Mouse (Mus musculus) Patski (cell line): ENCODE data around the gene Gse1. TPM values are rescaled to one million over a fixed set of nuclear protein-coding genes. Genes with fewer than 3 reads are reported as not detected.

Experiments used
- ATAC-seq: fragments of 100-300 bp; one replicate; pipeline ENCODE4 v1.8.0; 2021
- CTCF ChIA-PET: fragments of 350-600 bp; sonication (Branson Sonifier 250); formaldehyde crosslinking; loops from one replicate; lab custom pipeline; 2022; ENCODE audit warnings: inconsistent platforms; lab: Charles Lee
- POLR2A ChIA-PET: fragments of 350-600 bp; sonication (Branson Sonifier 250); formaldehyde crosslinking; loops from one replicate; lab custom pipeline; 2022; ENCODE audit warnings: antibody characterized with exemption, inconsistent platforms; lab: Charles Lee
- DNase-seq: peaks from one replicate; pipeline ENCODE4 v3.0.0-alpha.2; 2011; ENCODE audit warnings: low read depth, low spot score
- H3K27me3 ChIP-seq: fragments of 371-371 bp; one replicate; pipeline ENCODE4 v1.5.1; 2021
- CTCF ChIP-seq: fragments of 100-300 bp; IDR thresholded peaks from one replicate; pipeline ENCODE4 v1.5.1; 2021
- in situ Hi-C: fragments of 300-500 bp; cut with MboI; formaldehyde crosslinking; loops from 3 replicates; pipeline ENCODE4 v1.11.1; 2018; ENCODE audit warnings: low pct_unique_long_range_greater_than_20kb, mixed read lengths
- polyA plus RNA-seq: library from polyadenylated mRNA; unstranded; gene quantifications from one replicate; pipeline ENCODE4 v1.2.3, GENCODE M21; 2021

The Gse1 gene
- polyA plus RNA-seq, 1 experiment from 2014 or later = 19.8 TPM

DNA sequence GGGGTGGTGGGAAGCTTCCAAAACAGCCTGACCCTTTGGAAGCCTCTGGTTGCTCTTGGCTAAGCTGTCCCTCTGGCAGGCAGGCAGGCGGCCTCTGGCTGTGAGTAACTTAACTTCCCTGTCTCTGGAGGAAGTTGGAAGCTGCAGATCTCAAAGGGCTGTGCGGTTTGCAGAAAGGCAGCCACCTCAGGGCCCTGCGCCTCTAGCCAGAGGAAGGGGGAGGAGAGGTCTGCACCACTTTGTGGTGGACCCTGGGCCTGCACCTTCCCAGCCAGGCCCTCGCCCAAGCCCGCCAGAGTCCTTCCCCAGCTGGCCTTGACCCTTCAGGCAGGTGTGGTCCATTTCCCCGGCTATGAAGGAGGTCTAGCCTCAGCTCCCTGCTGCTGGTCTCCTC lies 311.1 kb downstream of the Gse1 start:
- in situ Hi-C loops = loop anchor here (5.0 kb wide), 1 partner anchor 33 kb away; no protein-coding TSS in a partner anchor
- CTCF ChIA-PET = interaction anchor here (0.7 to 2.7 kb wide), 3 partner anchors 16 to 24 kb away, joined by 3 to 9 read pairs (median 3); no protein-coding TSS in a partner anchor
- TF ChIP-seq CTCF = no peak
- no peak for DNase-seq
- H3K27me3 ChIP-seq = no peaks in the 10 kb centered on the region
- no peak for ATAC-seq
- POLR2A ChIA-PET = interaction anchor here (0.7 to 1.2 kb wide), 5 partner anchors 24 to 1034 kb away, joined by 3 to 8 read pairs (median 4); no protein-coding TSS in a partner anchor

DNA sequence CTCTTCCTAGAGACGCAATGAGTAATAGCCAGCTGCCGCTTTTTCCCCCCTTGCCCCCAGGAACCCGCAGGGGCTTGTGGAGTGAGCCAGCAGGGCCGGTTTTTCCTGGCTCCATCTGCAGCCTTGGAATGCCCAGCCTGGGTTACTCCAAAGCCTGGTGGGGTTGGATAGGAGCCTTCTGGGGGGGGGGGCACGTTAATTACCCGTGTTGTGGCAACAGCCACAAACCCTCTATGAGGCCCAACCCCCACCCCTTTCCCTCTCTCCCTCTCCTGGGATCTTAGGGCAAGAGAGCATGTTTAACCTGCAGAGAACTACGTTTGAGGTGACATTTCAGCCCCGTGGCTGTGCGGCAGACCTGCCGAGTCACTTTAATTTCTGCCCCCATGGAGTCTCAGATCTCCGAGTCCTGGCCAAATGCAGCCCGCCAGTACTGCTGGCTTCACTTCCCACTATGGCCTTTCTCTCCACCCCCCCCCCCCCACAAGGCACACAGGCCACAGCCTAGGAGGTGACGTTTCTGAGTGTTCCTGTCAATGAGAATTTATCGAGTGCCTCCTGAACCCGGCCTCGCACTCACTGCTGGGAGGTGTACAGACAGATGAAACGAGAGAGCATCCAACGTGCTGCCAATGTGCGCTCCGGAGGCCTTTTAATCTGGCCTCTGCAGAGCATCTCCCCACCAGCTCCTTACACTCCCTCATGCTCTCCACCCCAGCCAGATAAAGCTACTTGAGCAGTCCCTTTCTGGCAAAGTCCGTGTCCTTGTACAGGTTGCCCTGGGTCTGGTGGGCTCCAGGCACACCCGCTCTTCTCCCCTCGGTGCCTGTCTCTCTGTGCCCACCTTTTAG lies 311.7 kb downstream of the Gse1 start:
- no peak for TF ChIP-seq CTCF
- CTCF ChIA-PET = interaction anchor here (1.4 to 2.7 kb wide), 2 partner anchors 17 to 23 kb away, joined by 3 to 9 read pairs; no protein-coding TSS in a partner anchor
- no peaks in the 10 kb centered on the region for H3K27me3 ChIP-seq
- POLR2A ChIA-PET = interaction anchor here (0.7 to 1.2 kb wide), 5 partner anchors 23 to 1034 kb away, joined by 3 to 8 read pairs (median 4); no protein-coding TSS in a partner anchor
- no peak for ATAC-seq
- in situ Hi-C loops = loop anchor here (5.0 kb wide), 1 partner anchor 32 kb away; no protein-coding TSS in a partner anchor
- no peak for DNase-seq

DNA sequence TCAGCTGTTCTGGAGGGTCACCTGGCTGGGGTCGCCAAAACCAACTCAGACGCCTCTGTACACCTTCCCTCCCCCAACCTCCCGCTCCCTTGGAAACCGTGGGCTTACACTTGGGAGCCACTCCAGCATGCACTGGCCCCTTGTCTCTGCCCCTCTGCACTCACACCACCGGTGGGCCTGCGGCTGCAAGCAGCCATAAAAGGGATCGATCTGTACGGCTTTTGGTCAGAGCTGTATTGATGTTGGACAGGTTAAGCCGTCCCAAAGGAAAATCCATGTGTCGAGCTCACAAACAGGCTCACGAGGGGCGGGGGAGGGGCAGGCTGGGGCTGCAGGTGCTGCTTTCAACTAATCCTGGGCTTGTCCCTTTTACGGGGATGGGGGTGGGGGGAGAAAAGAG lies 314.7 kb downstream of the Gse1 start:
- ChIA-PET POLR2A (no interaction called here), CTCF (no interaction called here)
- DNase-seq (no peak), ATAC-seq (no peak)
- H3K27me3 ChIP-seq = no peaks in the 10 kb centered on the region
- TF ChIP-seq CTCF = no peak
- in situ Hi-C loops = no loop called here

DNA sequence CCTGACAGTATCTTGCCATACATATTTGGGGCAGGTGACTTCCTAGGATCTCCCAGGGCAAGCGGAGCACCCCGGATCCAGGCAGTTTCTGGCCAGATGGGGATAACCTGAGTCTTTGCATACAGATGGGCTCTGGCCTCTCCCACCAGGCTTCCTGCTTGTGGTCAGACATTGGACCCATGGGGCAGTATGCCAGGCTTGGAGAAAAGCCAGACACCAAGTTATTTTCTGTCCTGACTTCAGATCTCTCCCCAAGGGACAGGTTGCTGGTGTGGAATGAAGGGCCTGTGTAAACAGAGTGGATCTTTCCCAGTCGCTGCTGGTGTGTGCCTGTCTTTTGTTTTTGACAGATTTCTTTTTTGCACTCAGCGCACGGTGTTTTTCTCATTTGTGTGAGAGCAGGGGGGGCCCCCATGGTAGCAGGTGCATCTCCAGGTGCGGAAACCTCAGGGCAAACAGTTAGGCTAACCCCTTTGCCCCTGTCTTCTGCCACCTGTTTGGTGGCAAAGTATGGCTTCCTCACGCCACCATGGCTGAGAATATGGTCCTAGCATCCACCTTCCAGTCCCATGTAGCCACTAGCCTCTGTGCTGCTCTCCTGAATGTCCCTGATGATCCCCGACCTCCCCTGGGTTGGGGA lies 315.3 kb downstream of the Gse1 start:
- no peaks in the 10 kb centered on the region for H3K27me3 ChIP-seq
- POLR2A ChIA-PET = interaction anchor here (0.7 kb wide), 1 partner anchor 32 kb away, joined by 6 read pairs; no protein-coding TSS in a partner anchor
- in situ Hi-C loops = no loop called here
- no peak for TF ChIP-seq CTCF
- DNase-seq = peak; percentile 86
- ATAC-seq = peak; percentile 3
- CTCF ChIA-PET = no interaction called here

DNA sequence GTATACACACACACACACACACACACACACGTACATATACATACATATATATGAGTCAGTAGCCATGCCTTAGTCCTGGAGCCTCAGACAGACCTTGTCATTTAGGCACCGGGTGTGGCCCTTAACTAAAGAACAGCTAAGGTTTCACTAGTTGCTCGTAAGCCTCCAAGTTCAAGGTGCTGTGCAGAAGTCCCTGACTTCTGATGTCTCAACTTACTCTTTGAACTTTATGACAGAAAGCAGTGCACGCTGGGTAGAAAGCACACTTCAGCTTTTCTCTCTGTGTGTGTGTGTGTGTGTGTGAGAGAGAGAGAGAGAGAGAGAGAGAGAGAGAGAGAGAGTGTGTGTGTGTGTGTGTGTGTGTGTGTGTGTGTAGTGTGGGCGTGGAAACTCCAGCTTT lies 315.9 kb downstream of the Gse1 start:
- in situ Hi-C loops = no loop called here
- DNase-seq = no peak
- no peak for ATAC-seq
- ChIA-PET POLR2A (interaction anchor here (0.7 kb wide), 1 partner anchor 31 kb away, joined by 6 read pairs; no protein-coding TSS in a partner anchor), CTCF (no interaction called here)
- no peaks in the 10 kb centered on the region for H3K27me3 ChIP-seq
- TF ChIP-seq CTCF = no peak

DNA sequence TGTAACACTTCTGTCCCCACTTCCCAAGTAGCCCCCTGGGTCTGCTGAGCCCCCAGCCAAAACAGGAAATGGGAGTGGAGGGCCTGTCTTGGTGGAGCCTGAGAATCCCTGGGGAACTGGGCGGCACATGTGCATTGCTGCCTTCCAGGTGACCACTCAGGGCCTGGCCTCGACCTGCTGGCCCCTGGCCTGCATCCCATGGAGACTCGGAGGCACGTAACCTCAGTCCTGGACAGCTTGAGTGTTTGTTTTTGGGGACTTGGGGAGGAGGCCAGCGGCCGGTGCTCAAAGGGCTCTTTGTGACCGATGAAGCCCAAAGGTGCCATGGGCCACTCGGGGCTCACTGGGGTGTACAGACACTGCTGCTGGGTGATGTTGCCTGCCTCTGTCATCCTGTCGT lies 319.3 kb downstream of the Gse1 start:
- TF ChIP-seq CTCF = no peak
- in situ Hi-C loops = no loop called here
- ATAC-seq (no peak), DNase-seq (no peak)
- ChIA-PET CTCF (no interaction called here), POLR2A (no interaction called here)
- no peaks in the 10 kb centered on the region for H3K27me3 ChIP-seq

DNA sequence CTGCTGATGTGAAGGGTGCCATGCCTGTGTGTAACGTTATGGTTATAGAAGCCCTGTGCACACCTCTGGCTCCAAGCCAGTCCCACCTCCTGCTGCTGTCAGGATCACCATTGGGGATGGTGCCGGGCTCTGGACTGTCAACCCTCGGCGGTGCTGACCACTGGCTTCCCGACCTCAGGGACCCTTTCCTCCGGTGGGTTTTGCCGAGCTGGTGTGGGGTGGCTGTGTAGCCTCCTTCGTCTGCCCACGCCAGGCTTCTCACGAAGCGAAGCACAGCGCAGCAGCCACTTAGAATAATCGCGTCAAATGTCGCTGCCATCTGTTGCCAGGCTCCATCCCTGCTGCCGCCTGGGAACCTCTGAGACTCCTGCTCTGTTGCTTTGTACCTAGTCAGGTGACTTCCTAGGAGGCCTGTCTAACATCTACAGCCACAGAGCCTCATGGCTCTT lies 320.1 kb downstream of the Gse1 start:
- in situ Hi-C loops = no loop called here
- ATAC-seq (no peak), DNase-seq (no peak)
- ChIA-PET CTCF (no interaction called here), POLR2A (no interaction called here)
- no peak for TF ChIP-seq CTCF
- H3K27me3 ChIP-seq = no peaks in the 10 kb centered on the region

DNA sequence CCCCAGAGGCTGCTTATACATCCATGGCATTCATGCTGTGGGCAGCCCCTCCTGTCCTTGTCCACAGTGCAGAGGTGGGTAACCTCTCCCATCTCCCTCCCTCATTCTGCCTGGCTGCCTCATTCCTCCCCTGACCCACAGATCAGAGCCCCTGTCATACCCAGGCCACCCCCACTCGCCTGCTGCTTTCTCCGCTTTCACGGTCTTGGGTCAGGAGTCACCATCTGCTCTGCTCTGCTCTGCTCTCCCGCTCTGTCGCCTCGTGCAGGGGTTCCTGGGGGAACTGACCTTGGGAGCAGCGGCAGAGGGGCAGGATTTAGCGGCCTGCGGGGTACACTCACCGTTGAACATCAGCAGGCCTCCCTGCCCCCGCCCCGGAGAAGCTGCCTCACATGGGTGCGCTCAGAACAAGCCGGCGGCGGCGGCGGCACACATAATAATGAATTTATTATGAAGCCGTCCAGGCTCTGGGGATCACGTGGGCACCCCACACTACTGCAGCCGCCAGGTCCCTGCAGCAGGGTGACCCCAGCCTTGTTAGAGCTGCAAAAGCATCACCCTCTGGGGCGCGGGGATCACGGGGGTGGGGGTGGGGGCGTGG lies 321.2 kb downstream of the Gse1 start:
- no peaks in the 10 kb centered on the region for H3K27me3 ChIP-seq
- ATAC-seq = no peak
- ChIA-PET POLR2A (no interaction called here), CTCF (interaction anchor here (0.9 kb wide), 1 partner anchor 20 kb away, joined by 3 read pairs; no protein-coding TSS in a partner anchor)
- DNase-seq = no peak
- in situ Hi-C loops = no loop called here
- TF ChIP-seq CTCF = no peak

DNA sequence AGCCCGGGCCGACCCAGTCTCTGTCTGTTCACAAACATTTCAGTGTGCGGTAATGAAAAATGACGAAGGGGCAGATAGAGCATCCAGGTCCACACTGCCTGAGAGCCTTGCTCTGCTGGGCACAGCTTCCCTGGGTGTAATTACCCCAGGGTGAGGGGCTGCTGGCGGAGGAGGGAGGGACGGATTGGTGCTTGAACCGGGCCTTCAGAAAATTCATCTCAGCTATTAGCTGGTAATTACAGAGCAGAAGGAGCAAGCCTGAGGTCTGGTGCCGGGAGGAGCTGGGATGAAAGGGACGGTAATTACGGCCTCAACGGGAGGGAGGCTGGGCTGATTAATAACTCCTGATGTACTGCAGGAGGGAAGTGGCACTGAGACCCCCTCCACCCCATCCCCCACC lies 321.7 kb downstream of the Gse1 start:
- ChIA-PET CTCF (interaction anchor here (0.9 kb wide), 1 partner anchor 20 kb away, joined by 3 read pairs; no protein-coding TSS in a partner anchor), POLR2A (no interaction called here)
- no peak for DNase-seq
- in situ Hi-C loops = no loop called here
- H3K27me3 ChIP-seq = no peaks in the 10 kb centered on the region
- TF ChIP-seq CTCF = no peak
- no peak for ATAC-seq

DNA sequence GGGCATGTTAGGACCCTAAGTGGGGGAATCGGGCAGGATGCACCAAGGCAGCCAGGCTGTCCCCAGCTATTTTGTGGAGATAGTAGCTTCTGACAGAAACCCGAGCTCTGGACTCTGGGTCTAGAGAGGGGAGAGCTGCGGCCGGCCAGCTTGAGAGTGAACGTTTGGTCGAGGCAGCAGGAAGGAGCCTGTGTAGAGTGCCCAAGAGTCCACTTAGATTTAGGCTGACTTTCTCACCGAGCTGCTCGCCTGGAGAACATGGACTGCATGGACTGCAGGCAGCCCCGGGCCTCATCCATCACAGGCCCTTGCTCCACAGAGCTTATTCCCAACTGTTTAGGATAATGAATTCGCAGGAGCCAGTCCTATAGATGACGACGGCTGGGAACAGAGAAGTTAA lies 322.2 kb downstream of the Gse1 start:
- ChIA-PET POLR2A (no interaction called here), CTCF (interaction anchor here (0.7 kb wide), 1 partner anchor 13 kb away, joined by 3 read pairs; no protein-coding TSS in a partner anchor)
- no peak for TF ChIP-seq CTCF
- in situ Hi-C loops = no loop called here
- DNase-seq (no peak), ATAC-seq (no peak)
- no peaks in the 10 kb centered on the region for H3K27me3 ChIP-seq
